Mouse (Mus musculus) heart, embryonic 10.5 days (tissue): Measurements from ENCODE around the gene Lrrc61. TPM values are rescaled to one million over a fixed set of nuclear protein-coding genes. Genes with fewer than 3 reads are reported as not detected.
A peak's percentile ranks its signal among the peaks of the same experiment; 100 is the strongest.

Experiments used
- DNase-seq: peaks from one replicate; pipeline ENCODE4 v3.0.0-alpha.2; 2017; ENCODE audit warnings: low spot score
- H3K27ac ChIP-seq: fragments of 300-500 bp; sonication (generic); 2 replicates; pipeline ENCODE4 v1.5.1; 2016; ENCODE audit warnings: mild to moderate bottlenecking
- H3K27me3 ChIP-seq: fragments of 300-500 bp; sonication (generic); 2 replicates; pipeline ENCODE4 v1.6.1; 2016; ENCODE audit warnings: mild to moderate bottlenecking; ENCODE audit not compliant: poor library complexity, insufficient read depth, severe bottlenecking
- H3K36me3 ChIP-seq: fragments of 300-500 bp; sonication (generic); 2 replicates; pipeline ENCODE4 v1.6.1; 2016; ENCODE audit warnings: mild to moderate bottlenecking, moderate library complexity
- H3K4me1 ChIP-seq: fragments of 300-500 bp; sonication (generic); 2 replicates; pipeline ENCODE4 v1.6.1; 2016; ENCODE audit warnings: mild to moderate bottlenecking
- H3K4me3 ChIP-seq: fragments of 300-500 bp; sonication (generic); 2 replicates; pipeline ENCODE4 v1.5.1; 2016; ENCODE audit warnings: mild to moderate bottlenecking, moderate library complexity
- H3K9me3 ChIP-seq: fragments of 300-500 bp; sonication (generic); 2 replicates; pipeline ENCODE4 v1.6.1; 2016; ENCODE audit warnings: mild to moderate bottlenecking, moderate library complexity
- whole genome bisulfite sequencing: fragments of 180-500 bp; shearing (Covaris S2); methylation state at CpG from one replicate; pipeline ENCODE4 v1.1.7; 2016; 5-methylcytosine and 5-hydroxymethylcytosine counted together
- polyA plus RNA-seq: library from polyadenylated mRNA; unstranded; fragments of >200 nt; fragmentation: Nextera tagmentation; extraction: Ambion mirVana; gene quantifications from 2 replicates; pipeline ENCODE4 v1.2.1, GENCODE M21; 2016

The Lrrc61 gene
- polyA plus RNA-seq, 1 experiment from 2014 or later, result 9.5 TPM

- peak; percentile 87 for DNase-seq
- no peaks in the 10 kb centered on the region for H3K9me3 ChIP-seq
- peaks cover 36% of the 10 kb centered on the region for H3K4me1 ChIP-seq
- peak within 1 kb of the TSS; percentile 62 for H3K4me3 ChIP-seq
- 6% methylated on average over 38 of the region's 38 CpGs for WGBS
- H3K36me3 ChIP-seq, result peaks cover 6% of the 10 kb centered on the region; the same call in 1 of the 2 replicates
- H3K27me3 ChIP-seq, result no peaks in the 10 kb centered on the region; the same call in none of the 2 replicates
- peak within 1 kb of the TSS; percentile 81 for H3K27ac ChIP-seq
Measured at GRCm38 (mm10) chr6:48537105-48537954, 17.3 kb upstream of the Lrrc61 start, which contains the start of gene Atp6v0e2. TSS of gene Atp6v0e2 (plus strand) at chr6:48537615.

- DNase-seq, result no peak
Measured at GRCm38 (mm10) chr6:48538841-48539737, 15.5 kb upstream of the Lrrc61 start.

GRCm38 (mm10) chr6:48539860-48540259, 14.7 kb upstream of the Lrrc61 start:
- H3K27ac ChIP-seq, result no peak overlapping the region
- no peak for DNase-seq
- H3K4me1 ChIP-seq, result peaks cover 39% of the 10 kb centered on the region
- no peak overlapping the region for H3K4me3 ChIP-seq
- H3K9me3 ChIP-seq, result no peaks in the 10 kb centered on the region
- 0 out of 2 replicates have a peak, but pooled peaks cover 3% of the 10 kb centered on the region for H3K36me3 ChIP-seq
- 70% methylated on average over 5 of the region's 5 CpGs for WGBS
- no peaks in the 10 kb centered on the region; the same call in none of the 2 replicates for H3K27me3 ChIP-seq

More at GRCm38 (mm10) chr6:48538841-48539737, 15.5 kb upstream of the Lrrc61 start:
- 67% methylated on average over 5 of the region's 5 CpGs for WGBS
- Histone ChIP-seq H3K9me3 (no peaks in the 10 kb centered on the region), H3K4me3 (no peak overlapping the region), H3K4me1 (peaks cover 39% of the 10 kb centered on the region), H3K36me3 (0 out of 2 replicates have a peak, but pooled peaks cover 3% of the 10 kb centered on the region), H3K27me3 (no peaks in the 10 kb centered on the region; the same call in none of the 2 replicates), H3K27ac (no peak overlapping the region)

- Histone ChIP-seq H3K27ac (0 out of 2 replicates have a peak overlapping the region, but pooled peaks have one; percentile 10), H3K27me3 (no peaks in the 10 kb centered on the region; the same call in 1 of the 2 replicates), H3K36me3 (0 out of 2 replicates have a peak, but pooled peaks cover 3% of the 10 kb centered on the region), H3K9me3 (no peaks in the 10 kb centered on the region), H3K4me3 (no peak overlapping the region), H3K4me1 (peaks cover 39% of the 10 kb centered on the region)
- WGBS, result 39% methylated on average over 3 of the region's 3 CpGs
- DNase-seq, result no peak
Measured at GRCm38 (mm10) chr6:48540721-48541120, 13.9 kb upstream of the Lrrc61 start.

- DNase-seq, result no peak
- peaks cover 37% of the 10 kb centered on the region for H3K4me1 ChIP-seq
- 41% methylated on average over 7 of the region's 7 CpGs for WGBS
Measured at GRCm38 (mm10) chr6:48541560-48542450, 12.8 kb upstream of the Lrrc61 start.

GRCm38 (mm10) chr6:48542631-48543030, 12.0 kb upstream of the Lrrc61 start:
- H3K27me3 ChIP-seq, result no peaks in the 10 kb centered on the region
- H3K36me3 ChIP-seq, result 0 out of 2 replicates have a peak, but pooled peaks cover 3% of the 10 kb centered on the region
- no peaks in the 10 kb centered on the region for H3K9me3 ChIP-seq
- H3K27ac ChIP-seq, result no peak overlapping the region
- DNase-seq, result no peak
- 78% methylated on average over 3 of the region's 3 CpGs for WGBS
- H3K4me1 ChIP-seq, result peaks cover 31% of the 10 kb centered on the region
- no peak overlapping the region for H3K4me3 ChIP-seq

More at GRCm38 (mm10) chr6:48541560-48542450, 12.8 kb upstream of the Lrrc61 start:
- H3K36me3 ChIP-seq, result 0 out of 2 replicates have a peak, but pooled peaks cover 3% of the 10 kb centered on the region
- no peak overlapping the region for H3K4me3 ChIP-seq
- no peaks in the 10 kb centered on the region for H3K27me3 ChIP-seq
- no peaks in the 10 kb centered on the region for H3K9me3 ChIP-seq
- H3K27ac ChIP-seq, result no peak overlapping the region

- WGBS, result 70% methylated on average over 5 of the region's 5 CpGs
- no peak overlapping the region for H3K27ac ChIP-seq
Measured at GRCm38 (mm10) chr6:48545251-48545650, 9.3 kb upstream of the Lrrc61 start.

GRCm38 (mm10) chr6:48546271-48546670, 8.3 kb upstream of the Lrrc61 start:
- WGBS, result 65% methylated on average over 1 of the region's 1 CpGs
- DNase-seq, result no peak
- Histone ChIP-seq H3K4me3 (no peak overlapping the region), H3K27me3 (no peaks in the 10 kb centered on the region; the same call in 1 of the 2 replicates), H3K9me3 (no peaks in the 10 kb centered on the region), H3K36me3 (no peaks in the 10 kb centered on the region), H3K27ac (no peak overlapping the region), H3K4me1 (peaks cover 13% of the 10 kb centered on the region)

More at GRCm38 (mm10) chr6:48545251-48545650, 9.3 kb upstream of the Lrrc61 start:
- no peaks in the 10 kb centered on the region; the same call in 1 of the 2 replicates for H3K27me3 ChIP-seq
- peaks cover 19% of the 10 kb centered on the region for H3K4me1 ChIP-seq
- no peak for DNase-seq
- H3K4me3 ChIP-seq, result no peak overlapping the region
- H3K36me3 ChIP-seq, result 0 out of 2 replicates have a peak, but pooled peaks cover 3% of the 10 kb centered on the region
- no peaks in the 10 kb centered on the region for H3K9me3 ChIP-seq

GRCm38 (mm10) chr6:48546858-48547257, 7.7 kb upstream of the Lrrc61 start:
- no peak overlapping the region for H3K27ac ChIP-seq
- H3K4me3 ChIP-seq, result no peak overlapping the region
- H3K9me3 ChIP-seq, result no peaks in the 10 kb centered on the region
- no peaks in the 10 kb centered on the region; the same call in 1 of the 2 replicates for H3K27me3 ChIP-seq
- DNase-seq, result no peak
- H3K4me1 ChIP-seq, result peaks cover 7% of the 10 kb centered on the region
- WGBS, result 55% methylated on average over 4 of the region's 4 CpGs
- no peaks in the 10 kb centered on the region for H3K36me3 ChIP-seq

- WGBS, result 78% methylated on average over 6 of the region's 6 CpGs
- no peak for DNase-seq
- no peak overlapping the region for H3K4me3 ChIP-seq
Measured at GRCm38 (mm10) chr6:48548314-48548713, 6.3 kb upstream of the Lrrc61 start.

GRCm38 (mm10) chr6:48552918-48553317, 1.7 kb upstream of the Lrrc61 start:
- peaks cover 18% of the 10 kb centered on the region for H3K4me1 ChIP-seq
- WGBS, result 43% methylated on average over 4 of the region's 4 CpGs
- no peak overlapping the region for H3K4me3 ChIP-seq

More at GRCm38 (mm10) chr6:48548314-48548713, 6.3 kb upstream of the Lrrc61 start:
- H3K36me3 ChIP-seq, result no peaks in the 10 kb centered on the region
- H3K27me3 ChIP-seq, result no peaks in the 10 kb centered on the region; the same call in 1 of the 2 replicates
- H3K9me3 ChIP-seq, result no peaks in the 10 kb centered on the region
- no peaks in the 10 kb centered on the region for H3K4me1 ChIP-seq
- H3K27ac ChIP-seq, result no peak overlapping the region

More at GRCm38 (mm10) chr6:48552918-48553317, 1.7 kb upstream of the Lrrc61 start:
- Histone ChIP-seq H3K9me3 (no peaks in the 10 kb centered on the region), H3K27me3 (no peaks in the 10 kb centered on the region; the same call in 1 of the 2 replicates), H3K36me3 (peaks cover 14% of the 10 kb centered on the region), H3K27ac (no peak overlapping the region)
- DNase-seq, result no peak
